Mouse (Mus musculus) retina, embryonic 14.5 days (tissue): ENCODE results near the gene Ly6g6f.
A peak's percentile ranks its signal among the peaks of the same experiment; 100 is the strongest.
"Not testable (repeated sequence)": the region's sequence is repeated elsewhere in the genome, so short reads cannot be mapped to it uniquely, and the experiment has no call there.

Experiments
- DNase-seq: peaks from one replicate; pipeline ENCODE4 v3.0.0-alpha.2; 2015; ENCODE audit warnings: low spot score

Gene Ly6g6f

DNA sequence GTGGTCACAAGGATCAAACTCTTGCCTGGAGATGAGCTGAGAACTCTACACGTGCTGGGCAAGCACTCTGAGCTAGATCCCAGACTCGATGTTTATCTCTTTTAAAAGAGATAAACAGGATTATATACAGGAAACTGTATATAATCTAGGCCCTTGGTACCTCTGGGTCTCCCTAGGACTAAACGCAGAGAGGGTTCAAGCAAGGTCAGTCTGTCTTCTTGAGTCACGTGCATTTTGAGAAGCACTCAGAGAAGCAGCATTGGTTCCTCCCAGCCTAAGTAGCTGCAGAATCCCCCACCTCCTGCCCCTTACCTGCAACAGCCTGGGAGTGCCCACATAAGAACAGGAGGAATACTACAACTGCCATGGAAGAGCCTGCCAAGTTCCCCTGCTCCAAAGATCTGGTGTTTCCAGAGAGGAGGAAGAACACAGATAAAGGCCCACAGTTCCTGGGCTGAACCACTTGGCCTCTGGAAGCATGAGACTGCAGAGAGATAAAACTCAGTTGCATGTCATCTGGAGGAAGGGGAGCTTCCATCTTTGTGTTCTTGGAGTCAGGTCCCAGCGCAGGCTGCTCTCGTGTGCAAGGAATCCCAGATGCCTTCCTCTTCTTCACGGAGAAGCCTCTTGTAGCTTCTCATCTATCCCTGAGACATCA, at the start of gene Ly6g6f:
TSS of gene Ly6g6f (minus strand) at position 403 of the 658 bp plus-strand sequence.
- DNase-seq: no peak

DNA sequence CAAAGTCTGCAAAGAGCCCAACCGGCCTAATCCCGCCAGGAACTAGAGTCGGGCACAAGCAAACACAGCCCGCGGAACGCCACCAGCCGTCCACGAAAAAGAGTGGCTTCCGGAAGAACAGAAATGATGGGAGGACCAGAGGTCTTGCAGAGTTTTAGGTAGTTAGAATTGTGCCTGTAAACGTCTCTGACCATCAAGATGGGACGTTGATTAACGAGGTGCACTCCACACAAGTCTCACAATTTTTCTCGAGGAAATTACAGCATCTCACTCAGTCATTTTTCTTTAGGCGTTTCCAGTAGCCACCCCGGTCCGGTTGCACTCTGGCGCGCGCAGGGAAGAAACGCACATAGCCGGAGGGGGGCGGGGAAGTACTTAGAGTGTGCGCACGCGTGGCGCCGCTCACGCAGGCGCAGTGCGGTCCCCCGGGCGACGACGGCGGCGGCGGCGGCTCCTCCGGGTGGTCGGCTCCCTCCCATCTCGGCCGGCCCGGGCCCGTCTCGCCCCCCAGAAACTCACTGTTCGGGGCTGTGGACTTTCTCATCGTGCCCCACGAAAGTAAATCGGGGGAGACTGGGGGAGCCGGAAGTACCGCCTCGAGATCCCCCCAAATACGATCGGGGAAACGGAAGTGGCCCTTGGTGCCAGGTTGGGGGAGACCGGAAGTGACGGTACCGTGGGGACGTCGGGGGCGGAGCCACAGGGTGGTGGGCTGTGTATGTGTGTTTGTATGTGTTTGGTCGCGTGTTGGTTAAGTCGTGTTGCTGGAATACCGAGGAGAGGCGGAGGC, 49.6 kb upstream of the Ly6g6f start, which contains the start of gene Bag6:
TSS of gene Bag6 (plus strand) at position 378 of the 790 bp plus-strand sequence.
- peak; percentile 97 for DNase-seq

DNA sequence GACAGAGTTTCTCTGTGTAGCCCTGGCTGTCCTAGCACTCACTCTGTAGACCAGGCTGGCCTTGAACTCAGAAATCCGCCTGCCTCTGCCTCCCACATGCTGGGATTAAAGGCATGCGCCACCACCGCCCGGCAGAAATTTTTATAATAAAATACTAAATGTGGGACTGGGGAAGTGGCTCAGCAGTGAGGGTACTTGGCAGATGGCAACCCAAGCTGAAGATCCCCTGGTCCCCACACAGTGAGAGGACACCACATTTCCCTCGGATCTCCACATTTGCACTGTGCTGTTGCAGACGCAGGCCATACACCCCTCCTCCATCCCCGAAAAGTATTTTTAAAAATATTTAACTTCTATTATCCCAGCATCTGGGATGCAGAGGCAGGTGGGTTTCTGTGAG, 48.1 kb upstream of the Ly6g6f start:
- DNase-seq: no peak

DNA sequence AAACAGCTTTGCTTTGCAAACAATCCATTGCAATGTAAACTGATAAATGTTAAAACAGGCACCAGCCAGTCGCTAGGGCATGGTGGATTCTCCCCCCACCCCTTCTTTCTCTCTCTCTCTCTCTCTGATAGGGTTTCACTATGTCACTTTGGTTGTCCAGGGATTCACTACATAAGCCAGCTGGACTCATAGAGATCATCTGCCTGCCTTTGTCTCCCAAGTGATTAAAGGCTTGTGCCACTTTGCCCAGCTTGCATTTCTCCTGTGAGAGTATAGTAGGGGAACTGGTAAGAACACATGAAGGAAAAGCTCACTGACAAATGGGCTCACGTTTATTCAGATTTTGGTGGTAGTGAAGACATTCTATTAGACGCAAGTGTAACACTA, 46.8 kb upstream of the Ly6g6f start:
- no peak for DNase-seq

DNA sequence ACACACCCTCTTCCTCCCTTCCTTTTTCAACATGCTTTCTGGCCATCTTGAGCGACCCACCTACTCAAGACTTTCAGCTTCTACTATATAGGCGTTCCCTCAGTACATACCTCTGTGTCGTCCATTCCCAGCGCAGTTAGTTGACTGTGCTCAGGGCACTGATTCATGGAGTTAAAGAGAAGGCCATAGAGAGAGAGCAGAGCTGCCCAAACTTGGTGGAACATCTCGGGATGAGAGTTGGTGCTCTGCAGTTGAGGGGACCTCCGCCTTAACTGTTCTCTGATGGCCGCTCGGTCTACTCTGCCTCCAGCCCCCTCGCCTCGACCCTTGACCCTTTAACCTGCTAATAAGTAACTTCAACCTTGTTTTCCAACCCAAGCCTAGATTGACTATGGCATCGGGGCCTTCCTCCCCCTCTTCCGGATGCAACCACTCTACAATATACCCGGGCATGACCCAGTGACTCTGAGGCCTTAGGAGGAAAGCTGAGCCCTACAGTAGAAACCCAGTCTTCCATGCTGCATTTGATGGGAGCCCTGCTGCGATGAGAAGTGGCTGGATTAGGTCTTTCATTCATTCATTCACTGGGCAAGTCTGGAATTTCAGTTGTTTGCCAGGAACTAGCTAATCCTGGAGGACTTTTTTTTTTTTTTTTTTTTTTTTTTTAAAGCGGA, 46.2 kb upstream of the Ly6g6f start, which contains the start of gene Apom:
TSS of gene Apom (minus strand) at position 551 of the 674 bp plus-strand sequence.
- no peak for DNase-seq

DNA sequence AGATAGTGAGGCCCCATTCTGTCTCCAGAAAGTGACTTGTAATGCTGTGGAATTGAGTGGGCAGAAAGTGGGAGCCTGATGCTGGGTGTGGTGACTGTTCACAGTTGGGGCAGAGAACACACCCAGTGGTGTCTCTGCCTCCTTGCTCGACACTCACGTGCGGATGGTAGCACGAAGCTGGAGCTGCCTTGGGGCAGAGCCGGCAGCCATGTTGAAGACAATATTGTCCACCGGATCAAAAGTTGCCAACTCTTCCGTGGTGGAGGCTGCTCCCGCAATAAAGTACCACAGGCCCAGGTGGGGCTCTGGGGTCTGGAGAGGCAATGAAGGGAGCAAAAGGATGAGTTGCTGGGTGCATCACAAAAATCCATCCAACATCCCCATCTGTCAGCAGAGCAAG, 45.6 kb upstream of the Ly6g6f start:
- DNase-seq: no peak

DNA sequence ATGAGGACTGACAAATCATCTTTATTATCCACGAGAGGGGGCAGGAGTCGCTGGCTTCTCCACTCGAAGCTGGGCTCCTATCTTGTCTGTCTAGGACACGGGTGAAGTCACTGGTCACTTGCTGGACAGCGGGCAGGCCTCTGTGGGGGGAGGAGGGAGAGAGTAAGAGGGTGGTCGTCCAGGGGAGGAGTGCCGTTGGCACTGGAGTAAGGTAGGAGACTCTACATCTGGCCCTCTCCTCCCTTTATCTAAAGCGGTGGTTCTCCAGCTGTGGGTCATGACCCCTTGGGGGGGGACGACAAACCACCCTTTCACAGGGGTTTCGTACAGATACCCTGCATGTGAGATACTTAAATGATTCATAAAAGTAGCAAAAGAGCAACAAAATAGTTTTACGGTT, 43.6 kb upstream of the Ly6g6f start:
- DNase-seq: no peak

DNA sequence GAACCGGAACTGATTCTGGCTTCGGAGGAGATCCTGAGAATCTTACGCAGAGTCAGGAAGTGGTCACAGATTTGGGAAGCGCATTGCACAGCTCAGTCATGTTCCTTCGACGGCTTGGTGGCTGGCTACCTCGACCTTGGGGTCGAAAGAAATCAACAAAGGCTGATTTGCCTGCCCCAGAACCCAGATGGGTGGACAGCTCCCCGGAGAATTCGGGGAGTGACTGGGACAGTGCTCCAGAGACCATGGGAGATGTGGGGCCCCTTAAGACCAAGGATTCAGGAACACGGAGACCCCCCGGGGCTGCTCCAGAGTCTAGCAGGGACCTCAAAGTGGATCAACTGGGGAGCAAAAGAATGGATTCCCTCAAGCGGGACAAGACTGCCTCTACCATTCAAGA, 41.6 kb upstream of the Ly6g6f start:
- no peak for DNase-seq

DNA sequence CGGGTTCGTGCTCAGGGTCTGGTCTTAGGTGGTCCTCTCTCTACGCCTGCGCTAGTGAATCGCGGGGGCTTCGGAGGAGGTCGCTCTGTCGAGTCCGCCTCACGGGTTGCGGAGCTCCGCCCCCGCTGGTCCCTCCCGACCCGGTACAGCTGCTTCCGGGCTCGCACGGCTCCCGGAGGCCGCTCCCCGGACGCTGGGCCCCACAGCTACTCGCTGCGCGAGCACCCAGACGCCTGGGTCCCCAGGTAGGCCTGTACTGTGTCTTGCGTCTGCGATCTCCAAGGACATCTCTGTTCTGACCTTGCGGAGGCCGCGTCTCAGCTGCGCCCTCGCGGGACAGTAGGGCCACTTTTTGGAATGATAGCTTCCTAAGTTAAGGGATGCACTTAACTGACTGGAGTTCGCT, 40.8 kb upstream of the Ly6g6f start, which contains the start of gene D17H6S53E:
TSS of gene D17H6S53E (plus strand) at position 168 of the 406 bp plus-strand sequence.
- DNase-seq: peak; percentile 76

DNA sequence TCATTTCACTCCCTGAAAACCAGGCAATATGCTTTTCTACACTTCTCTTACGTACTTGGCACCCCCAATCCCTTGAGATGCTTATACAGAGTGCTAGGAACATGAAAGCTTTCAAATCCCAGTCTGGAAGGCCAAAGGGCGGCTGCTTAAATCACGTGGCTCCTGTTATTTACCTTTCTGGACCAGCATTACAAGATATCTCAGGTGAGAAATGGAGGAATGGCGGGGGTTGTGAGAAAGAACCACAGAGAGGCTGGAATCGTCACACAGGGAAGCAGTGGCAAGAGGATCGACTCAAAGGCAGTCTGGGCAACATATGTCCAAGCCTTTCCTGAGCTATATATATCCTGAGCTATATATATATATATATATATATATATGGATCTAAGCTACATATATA, 40.2 kb upstream of the Ly6g6f start:
- DNase-seq: no peak

DNA sequence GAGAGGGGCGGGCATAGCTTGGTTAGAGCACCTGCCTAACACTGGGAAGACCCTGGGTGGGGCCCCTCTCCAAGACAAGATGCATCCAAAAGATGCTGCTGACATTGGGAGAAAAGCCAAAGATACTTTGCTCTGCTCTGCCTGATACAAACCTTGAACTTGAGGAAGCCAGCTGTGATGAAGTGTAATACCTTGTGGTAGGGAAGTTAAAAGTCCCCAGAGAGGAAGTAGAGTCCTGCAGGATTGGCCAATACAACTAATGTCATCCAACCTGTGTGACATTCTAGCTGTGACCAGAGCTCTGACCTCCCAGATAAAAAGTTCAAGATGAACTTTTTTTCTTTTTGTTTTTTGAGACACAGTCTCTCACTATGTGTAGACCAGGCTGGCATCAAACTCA, 39.7 kb upstream of the Ly6g6f start:
- DNase-seq: no peak

DNA sequence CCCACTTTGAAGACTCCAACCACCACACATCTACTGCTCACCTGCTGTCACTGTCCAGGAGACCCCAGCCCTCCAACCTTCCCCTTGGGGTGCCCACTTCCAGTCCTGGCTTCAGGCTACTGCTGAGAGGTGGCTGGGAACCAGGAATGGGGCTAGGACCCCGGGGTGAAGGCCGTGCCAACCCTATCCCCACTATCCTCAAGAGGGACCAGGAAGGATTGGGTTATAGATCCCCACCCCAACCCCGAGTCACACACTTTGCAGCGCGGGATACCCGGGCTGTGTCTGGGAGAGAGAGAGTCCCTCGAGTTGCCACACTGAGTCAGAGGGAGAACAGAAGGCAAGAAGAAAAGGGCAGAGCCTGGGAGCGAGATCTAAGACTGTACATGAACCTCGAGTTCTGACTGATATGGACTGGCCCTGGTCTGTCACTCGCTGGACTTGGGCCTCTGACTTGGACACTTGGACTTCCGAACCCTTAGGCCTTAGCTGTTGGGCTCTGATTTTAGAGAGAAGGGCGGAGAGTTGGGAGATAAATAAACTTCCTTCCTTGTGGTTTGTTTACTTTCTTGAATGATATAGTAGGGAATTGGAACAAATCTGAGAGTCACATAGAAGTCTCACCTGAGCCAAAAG, 39.0 kb upstream of the Ly6g6f start:
- DNase-seq: not testable (repeated sequence)

DNA sequence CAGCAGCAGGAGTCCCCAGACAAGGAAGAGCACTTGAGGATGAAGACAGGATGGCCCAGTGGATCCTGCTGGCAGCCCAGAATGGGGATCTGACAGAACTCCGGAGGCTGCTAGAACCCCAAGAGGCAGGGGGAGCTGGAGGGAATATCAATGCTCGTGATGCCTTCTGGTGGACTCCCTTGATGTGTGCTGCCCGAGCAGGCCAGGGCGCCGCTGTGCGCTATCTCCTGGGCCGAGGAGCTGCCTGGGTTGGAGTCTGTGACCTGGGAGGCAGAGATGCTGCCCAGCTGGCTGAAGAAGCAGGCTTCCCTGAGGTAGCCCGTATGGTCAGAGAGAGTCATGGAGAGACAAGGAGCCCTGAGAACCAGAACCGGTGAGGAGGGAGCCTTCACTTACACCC, 37.9 kb upstream of the Ly6g6f start:
- not testable (repeated sequence) for DNase-seq

DNA sequence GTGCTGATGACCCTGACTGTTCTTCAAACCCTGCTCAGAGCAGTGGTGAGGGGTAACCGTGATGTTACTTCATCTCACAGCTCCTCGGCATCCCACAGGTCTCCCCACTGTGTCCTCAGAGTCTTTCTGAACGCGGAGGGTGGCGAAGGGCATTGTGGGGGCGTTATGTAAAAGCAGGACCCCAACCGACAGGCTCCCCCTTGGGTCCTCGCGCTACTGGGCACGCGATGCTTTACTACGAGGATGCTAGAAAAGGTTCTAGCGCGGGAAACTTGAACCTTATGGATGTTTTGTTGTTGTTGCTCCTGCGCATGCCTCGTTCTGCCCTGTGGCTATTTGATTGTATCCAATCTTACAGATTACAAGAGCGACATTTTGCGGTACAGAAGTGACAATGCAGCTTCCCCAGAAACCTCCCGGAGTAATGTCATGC, 36.5 kb upstream of the Ly6g6f start, which contains the start of gene Csnk2b:
TSS of gene Csnk2b (minus strand) at position 183 of the 433 bp plus-strand sequence.
- DNase-seq: peak; percentile 81

DNA sequence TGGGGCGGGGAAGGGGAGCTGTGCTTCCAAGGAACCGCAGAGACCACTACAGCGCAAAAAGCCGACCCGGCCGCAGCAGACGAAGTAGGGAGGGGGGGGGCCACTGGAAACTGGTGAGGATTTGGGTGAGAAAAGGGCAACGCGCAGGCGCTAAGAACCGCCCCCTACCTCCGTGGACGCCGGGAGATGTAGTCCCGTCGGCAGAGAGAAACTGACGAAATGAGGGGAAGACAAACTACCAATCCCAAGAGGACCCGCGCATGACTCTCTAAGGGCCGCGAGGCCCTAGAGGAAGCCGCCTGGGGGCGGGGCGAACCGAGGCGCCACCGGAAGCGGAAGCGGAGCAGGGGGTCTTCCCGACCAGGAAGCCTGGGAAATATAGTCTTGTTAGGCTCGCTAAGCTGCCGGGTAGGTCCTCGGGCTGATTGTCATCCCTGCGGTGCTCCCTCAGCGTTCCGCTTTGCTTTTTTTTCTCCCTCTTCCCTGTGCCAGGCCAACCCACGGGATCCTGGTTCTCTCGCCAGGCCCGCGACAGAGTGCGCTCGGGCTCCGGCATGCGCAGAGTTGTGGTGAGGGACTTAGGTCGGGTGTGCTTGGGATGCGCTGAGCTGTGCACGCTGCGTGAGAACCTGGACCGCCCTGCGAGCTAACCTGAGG, 35.9 kb upstream of the Ly6g6f start, which contains the start of gene Gpank1:
TSS of gene Gpank1 (plus strand) at position 313 of the 657 bp plus-strand sequence.
- peak; percentile 100 for DNase-seq

DNA sequence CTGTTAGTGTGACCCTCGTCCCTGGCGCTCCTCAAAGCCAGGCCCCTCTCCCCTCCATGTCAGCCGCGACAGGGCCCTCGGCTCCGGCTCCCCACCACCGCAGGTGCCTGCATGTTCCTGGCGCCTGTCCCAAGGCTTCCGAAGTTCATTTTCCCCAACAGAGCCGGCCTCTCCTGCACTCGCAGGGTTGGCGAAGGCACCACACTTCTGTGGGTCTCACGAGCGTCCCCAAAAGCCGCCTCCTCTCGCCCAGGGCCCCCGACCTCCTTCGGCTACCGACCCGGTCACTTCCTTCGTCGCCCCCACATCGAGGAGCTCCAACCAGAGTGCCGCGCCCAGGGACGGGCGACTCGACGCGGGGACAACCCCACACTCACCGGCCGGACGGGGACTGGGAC, 35.3 kb upstream of the Ly6g6f start:
- no peak for DNase-seq

DNA sequence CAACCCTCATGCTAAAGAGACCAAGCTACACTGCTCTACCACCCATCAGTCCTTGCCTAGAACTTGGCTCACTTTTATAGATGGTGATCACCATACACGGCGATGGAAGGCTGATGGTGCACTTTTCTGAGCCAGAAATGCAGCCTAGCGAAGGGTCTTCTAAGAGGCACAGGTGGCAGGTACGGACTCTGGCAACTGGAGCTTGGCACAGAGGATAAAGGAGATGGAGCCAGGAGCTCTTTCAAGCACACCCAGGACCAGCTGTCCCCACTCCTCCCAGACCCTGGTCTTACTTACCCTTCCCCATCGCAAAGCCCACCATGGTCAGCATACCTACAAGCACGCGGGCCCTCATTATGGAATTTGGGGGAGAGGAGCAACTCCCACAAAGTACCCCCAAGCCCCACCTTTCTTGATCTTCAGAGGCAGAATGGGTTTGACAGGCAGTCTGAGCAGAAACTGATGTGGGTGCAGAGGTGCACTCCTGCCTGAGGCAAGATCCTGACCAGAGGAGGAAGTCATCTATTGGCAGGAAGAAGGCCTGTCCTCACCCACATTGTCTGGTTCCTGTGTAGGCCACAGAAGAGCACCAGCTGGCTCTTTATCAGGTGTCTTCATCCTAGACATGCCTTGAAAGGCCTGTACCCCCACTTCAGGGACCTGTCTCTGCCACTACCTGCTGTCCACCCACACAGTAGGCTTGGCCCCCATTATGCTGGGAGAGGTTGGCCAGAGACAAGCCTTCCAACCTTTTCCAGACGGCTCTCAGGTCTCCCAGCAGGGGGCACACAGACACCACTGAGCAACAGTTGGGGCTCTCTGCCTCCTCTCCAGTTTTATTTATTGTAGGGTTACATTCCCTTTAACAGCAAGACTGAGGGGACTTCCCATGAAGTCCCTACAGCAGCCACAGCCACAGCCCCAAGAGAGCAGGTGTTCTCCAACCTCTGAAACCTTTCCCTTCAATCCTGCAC, 29.9 kb upstream of the Ly6g6f start, which contains the start of gene Ly6g5b:
TSS of gene Ly6g5b (minus strand) at position 383 of the 974 bp plus-strand sequence.
- DNase-seq: peak; percentile 26

DNA sequence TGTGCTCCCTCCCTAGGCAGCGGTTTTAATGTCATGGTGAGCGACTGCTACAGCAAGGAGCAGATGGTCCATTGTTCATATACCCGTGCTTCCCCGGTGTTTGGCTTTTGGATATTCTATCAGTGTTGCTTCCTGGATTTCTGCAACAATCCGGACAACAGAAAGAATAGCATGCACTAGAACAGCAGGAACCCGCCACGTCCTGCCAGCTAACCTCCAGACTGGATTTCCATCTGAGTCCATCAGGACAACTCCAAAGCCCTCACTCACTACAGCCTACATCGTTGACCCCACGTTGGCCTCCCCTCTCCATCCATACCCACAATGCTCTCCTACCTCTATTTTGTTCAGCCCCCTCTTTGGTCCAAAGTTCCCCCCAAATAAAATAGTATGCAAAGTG, 26.4 kb upstream of the Ly6g6f start:
- no peak for DNase-seq

DNA sequence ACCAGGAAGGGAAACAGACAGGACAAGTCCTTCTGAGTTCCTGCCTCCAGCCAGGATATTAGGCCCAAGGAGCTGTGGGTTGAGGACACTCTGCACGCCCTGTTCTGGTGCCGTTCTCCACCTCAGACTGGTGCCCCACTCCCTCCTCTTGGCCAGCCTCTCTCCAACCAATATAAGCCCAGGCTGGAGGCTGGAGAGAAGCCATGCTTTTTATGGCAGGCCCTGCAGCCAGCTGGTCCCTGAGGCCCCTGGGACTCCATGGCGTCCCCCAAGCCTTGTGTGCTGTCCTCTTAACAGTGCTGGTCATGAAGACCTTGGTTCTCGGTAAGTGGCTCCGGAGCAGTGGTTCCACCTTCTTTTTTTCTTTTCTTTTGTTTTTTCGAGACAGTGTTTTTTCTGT, 22.7 kb upstream of the Ly6g6f start, which contains the start of gene Ly6g5c:
TSS of gene Ly6g5c (plus strand) at position 183 of the 400 bp plus-strand sequence.
- no peak for DNase-seq

DNA sequence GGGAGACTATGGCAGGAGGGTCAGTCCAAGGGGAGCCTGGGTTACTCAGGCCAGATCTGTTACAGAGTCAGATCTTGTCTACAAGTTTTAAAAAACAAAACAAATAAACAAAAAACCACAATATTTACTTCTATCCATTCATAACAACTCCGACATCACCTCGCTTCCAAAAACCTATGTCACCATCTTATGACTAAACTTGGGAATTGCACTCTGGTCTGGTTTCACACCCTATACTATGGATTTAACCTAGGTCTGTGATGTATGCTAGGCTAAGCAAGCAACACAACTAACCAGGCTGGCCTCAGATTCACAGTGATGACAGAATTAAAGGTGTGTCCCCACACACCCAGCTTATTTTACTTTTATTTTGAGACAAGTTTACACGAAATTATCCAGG, 21.1 kb upstream of the Ly6g6f start:
- peak; percentile 20 for DNase-seq
